Mouse (Mus musculus): Measurements from ENCODE around the gene Naa35. TPM values are rescaled to one million over a fixed set of nuclear protein-coding genes. Genes with fewer than 3 reads are reported as not detected.

Naa35 gene
- polyA plus RNA-seq, 1 experiment, result 46.6 TPM

GRCm38 (mm10) chr13:59552751-59553150 is 32.3 kb upstream of the Naa35 start:
- Histone ChIP-seq H3K4me1 (ENCODE audit: control insufficient read depth, insufficient read depth, low read length) (peaks cover 15% of the 10 kb centered on the region), H3K4me3 (ENCODE audit: insufficient read depth, low read length) (no peak overlapping the region), H3K27ac (ENCODE audit: insufficient read depth, low read depth, low read length) (no peak overlapping the region)
- no peak for TF ChIP-seq POLR2A (IDR thresholded peaks at IDR 0.05; ENCODE audit: borderline replicate concordance, low read depth, low read length)
- TF ChIP-seq CTCF (IDR thresholded peaks at IDR 0.05; ENCODE audit: low read depth, low read length), result no peak

- no peak overlapping the region for H3K27ac ChIP-seq (ENCODE audit: insufficient read depth, low read depth, low read length)
- peaks cover 33% of the 10 kb centered on the region for H3K4me1 ChIP-seq (ENCODE audit: control insufficient read depth, insufficient read depth, low read length)
- TF ChIP-seq POLR2A (IDR thresholded peaks at IDR 0.05; ENCODE audit: borderline replicate concordance, low read depth, low read length) (no peak), CTCF (IDR thresholded peaks at IDR 0.05; ENCODE audit: low read depth, low read length) (no peak)
- no peak overlapping the region for H3K4me3 ChIP-seq (ENCODE audit: insufficient read depth, low read length)
Measured at GRCm38 (mm10) chr13:59554772-59555505, 30.1 kb upstream of the Naa35 start.

- peaks cover 34% of the 10 kb centered on the region for H3K4me1 ChIP-seq (ENCODE audit: control insufficient read depth, insufficient read depth, low read length)
- TF ChIP-seq CTCF (IDR thresholded peaks at IDR 0.05; ENCODE audit: low read depth, low read length) (no peak), POLR2A (IDR thresholded peaks at IDR 0.05; ENCODE audit: borderline replicate concordance, low read depth, low read length) (no peak)
- no peak overlapping the region for H3K27ac ChIP-seq (ENCODE audit: insufficient read depth, low read depth, low read length)
- H3K4me3 ChIP-seq (ENCODE audit: insufficient read depth, low read length), result no peak overlapping the region; the same call in 1 of the 2 replicates
Measured at GRCm38 (mm10) chr13:59555613-59556192, 29.4 kb upstream of the Naa35 start.

GRCm38 (mm10) chr13:59556670-59557069 is 28.4 kb upstream of the Naa35 start:
- Histone ChIP-seq H3K27ac (ENCODE audit: insufficient read depth, low read depth, low read length) (peak overlapping the region; percentile 53), H3K4me3 (ENCODE audit: insufficient read depth, low read length) (peak overlapping the region; percentile 87), H3K4me1 (ENCODE audit: control insufficient read depth, insufficient read depth, low read length) (peaks cover 36% of the 10 kb centered on the region)
- TF ChIP-seq POLR2A (IDR thresholded peaks at IDR 0.05; ENCODE audit: borderline replicate concordance, low read depth, low read length) (no peak), CTCF (IDR thresholded peaks at IDR 0.05; ENCODE audit: low read depth, low read length) (no peak)

- Histone ChIP-seq H3K27ac (ENCODE audit: insufficient read depth, low read depth, low read length) (peak overlapping the region; percentile 53), H3K4me3 (ENCODE audit: insufficient read depth, low read length) (peak overlapping the region; percentile 90), H3K4me1 (ENCODE audit: control insufficient read depth, insufficient read depth, low read length) (peaks cover 42% of the 10 kb centered on the region)
- TF ChIP-seq POLR2A (IDR thresholded peaks at IDR 0.05; ENCODE audit: borderline replicate concordance, low read depth, low read length) (no peak), CTCF (IDR thresholded peaks at IDR 0.05; ENCODE audit: low read depth, low read length) (no peak)
Measured at GRCm38 (mm10) chr13:59557185-59557985, 27.7 kb upstream of the Naa35 start.

- H3K4me1 ChIP-seq (ENCODE audit: control insufficient read depth, insufficient read depth, low read length), result peaks cover 52% of the 10 kb centered on the region
- peak overlapping the region; percentile 54 for H3K27ac ChIP-seq (ENCODE audit: insufficient read depth, low read depth, low read length)
- TF ChIP-seq POLR2A (IDR thresholded peaks at IDR 0.05; ENCODE audit: borderline replicate concordance, low read depth, low read length), result no peak
- TF ChIP-seq CTCF (IDR thresholded peaks at IDR 0.05; ENCODE audit: low read depth, low read length), result no peak
- no peak overlapping the region for H3K4me3 ChIP-seq (ENCODE audit: insufficient read depth, low read length)
Measured at GRCm38 (mm10) chr13:59558776-59559175, 26.3 kb upstream of the Naa35 start.

- Histone ChIP-seq H3K27ac (ENCODE audit: insufficient read depth, low read depth, low read length) (peak overlapping the region; percentile 18; the same call in 1 of the 2 replicates), H3K4me3 (ENCODE audit: insufficient read depth, low read length) (no peak overlapping the region), H3K4me1 (ENCODE audit: control insufficient read depth, insufficient read depth, low read length) (peaks cover 40% of the 10 kb centered on the region)
- no peak for TF ChIP-seq POLR2A (IDR thresholded peaks at IDR 0.05; ENCODE audit: borderline replicate concordance, low read depth, low read length)
- TF ChIP-seq CTCF (IDR thresholded peaks at IDR 0.05; ENCODE audit: low read depth, low read length), result no peak
Measured at GRCm38 (mm10) chr13:59562471-59562870, 22.6 kb upstream of the Naa35 start.

GRCm38 (mm10) chr13:59564505-59564904 is 20.6 kb upstream of the Naa35 start:
- no peak overlapping the region for H3K4me3 ChIP-seq (ENCODE audit: insufficient read depth, low read length)
- no peak overlapping the region for H3K27ac ChIP-seq (ENCODE audit: insufficient read depth, low read depth, low read length)
- TF ChIP-seq CTCF (IDR thresholded peaks at IDR 0.05; ENCODE audit: low read depth, low read length), result no peak
- TF ChIP-seq POLR2A (IDR thresholded peaks at IDR 0.05; ENCODE audit: borderline replicate concordance, low read depth, low read length), result no peak
- H3K4me1 ChIP-seq (ENCODE audit: control insufficient read depth, insufficient read depth, low read length), result peaks cover 24% of the 10 kb centered on the region

- H3K4me1 ChIP-seq (ENCODE audit: control insufficient read depth, insufficient read depth, low read length), result peaks cover 20% of the 10 kb centered on the region
- no peak overlapping the region for H3K4me3 ChIP-seq (ENCODE audit: insufficient read depth, low read length)
- TF ChIP-seq POLR2A (IDR thresholded peaks at IDR 0.05; ENCODE audit: borderline replicate concordance, low read depth, low read length), result no peak
- TF ChIP-seq CTCF (IDR thresholded peaks at IDR 0.05; ENCODE audit: low read depth, low read length), result no peak
- no peak overlapping the region for H3K27ac ChIP-seq (ENCODE audit: insufficient read depth, low read depth, low read length)
Measured at GRCm38 (mm10) chr13:59564923-59565322, 20.1 kb upstream of the Naa35 start.

Data from bone marrow macrophage, adult 2 months (primary cell).